Mouse (Mus musculus): ENCODE results near the gene Scg5.

DNA sequence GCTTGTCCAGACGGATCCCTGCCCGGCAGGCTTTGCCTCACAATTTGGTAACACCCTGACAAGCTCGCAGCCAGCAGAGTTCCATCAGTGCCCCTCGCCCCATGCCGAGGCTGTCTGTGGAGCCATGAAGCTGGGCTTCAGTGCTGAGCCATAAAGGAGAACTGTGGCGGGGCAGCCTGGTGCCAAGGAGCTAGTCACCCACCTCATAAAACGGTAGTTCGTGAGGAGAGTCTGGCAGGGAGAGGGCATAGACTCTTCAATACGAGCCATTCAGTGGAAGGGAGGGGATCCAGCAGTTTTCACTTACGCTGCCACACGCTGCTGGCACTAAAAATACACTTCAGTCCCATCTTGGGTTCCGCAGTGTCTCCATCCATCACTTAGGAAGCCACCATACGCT, 30.3 kb downstream of the Scg5 start:
- no peak for TF ChIP-seq CTCF (IDR thresholded peaks at IDR 0.05; ENCODE audit: control insufficient read depth, insufficient read depth, insufficient read length)
- TF ChIP-seq MAX (IDR thresholded peaks at IDR 0.05) = no peak
- TF ChIP-seq USF1 (IDR thresholded peaks at IDR 0.05; ENCODE audit: low read depth) = no peak
- no peak for TF ChIP-seq CEBPB (IDR thresholded peaks at IDR 0.05; ENCODE audit: low read depth)
- no peak for TF ChIP-seq MYOD1 (IDR thresholded peaks at IDR 0.05; ENCODE audit: control insufficient read depth, insufficient read length, low read depth)
- TF ChIP-seq FOSL1 (IDR thresholded peaks at IDR 0.05; ENCODE audit: insufficient read depth, low read length, poor library complexity, severe bottlenecking) = no peak
- TF ChIP-seq MYOG (IDR thresholded peaks at IDR 0.05; ENCODE audit: control insufficient read depth, extremely low read depth, insufficient read length) = no peak
